Mouse (Mus musculus): ENCODE measurements around the gene Wdr37. TPM values are rescaled to one million over a fixed set of nuclear protein-coding genes. Genes with fewer than 3 reads are reported as not detected.

The Wdr37 gene
- polyA plus RNA-seq, 1 experiment: 4.1 TPM

DNA sequence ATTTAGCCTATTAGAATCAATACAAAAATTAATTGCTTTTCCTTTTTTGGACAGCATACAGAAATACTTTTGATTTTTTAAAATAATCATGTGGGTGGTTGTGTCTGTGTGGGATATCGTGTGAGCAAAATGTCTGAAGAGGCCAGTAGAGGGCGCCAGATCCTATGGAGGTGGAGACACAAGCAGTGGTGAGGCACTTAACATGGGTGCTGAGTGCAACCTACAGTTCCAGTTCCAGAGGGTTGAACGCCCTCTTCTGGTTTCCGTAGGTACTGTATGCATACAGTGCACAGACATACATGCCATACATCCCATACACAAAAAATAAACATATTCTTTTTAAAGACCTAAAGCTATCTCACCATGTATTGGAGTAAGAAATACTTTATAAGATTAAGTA lies 91.3 kb downstream of the Wdr37 start:
- no peak for DNase-seq (ENCODE audit: low read depth, low spot score)
- 47% methylated on average over 4 of the region's 4 CpGs for WGBS

DNA sequence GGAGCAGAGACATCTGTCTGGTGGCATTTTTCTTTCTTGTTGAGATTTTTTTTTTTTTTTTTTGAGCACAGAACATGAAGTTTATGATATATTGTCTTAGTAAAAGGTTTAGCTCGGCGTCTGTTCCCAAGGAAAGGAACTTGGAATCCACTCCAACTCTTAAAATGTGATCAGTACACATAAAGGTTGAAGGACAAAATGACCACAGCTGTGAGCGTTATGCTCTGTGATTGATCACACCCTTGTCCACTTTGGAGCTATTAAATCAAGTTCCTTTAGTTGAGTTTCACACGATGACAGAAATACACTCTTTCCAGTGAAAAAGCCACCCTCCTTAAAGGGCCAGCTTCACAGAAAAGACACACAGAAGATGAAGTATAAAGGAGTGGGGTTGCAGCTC lies 101.1 kb downstream of the Wdr37 start:
- WGBS: 46% methylated on average over 4 of the region's 4 CpGs
- DNase-seq (ENCODE audit: low read depth, low spot score): no peak

DNA sequence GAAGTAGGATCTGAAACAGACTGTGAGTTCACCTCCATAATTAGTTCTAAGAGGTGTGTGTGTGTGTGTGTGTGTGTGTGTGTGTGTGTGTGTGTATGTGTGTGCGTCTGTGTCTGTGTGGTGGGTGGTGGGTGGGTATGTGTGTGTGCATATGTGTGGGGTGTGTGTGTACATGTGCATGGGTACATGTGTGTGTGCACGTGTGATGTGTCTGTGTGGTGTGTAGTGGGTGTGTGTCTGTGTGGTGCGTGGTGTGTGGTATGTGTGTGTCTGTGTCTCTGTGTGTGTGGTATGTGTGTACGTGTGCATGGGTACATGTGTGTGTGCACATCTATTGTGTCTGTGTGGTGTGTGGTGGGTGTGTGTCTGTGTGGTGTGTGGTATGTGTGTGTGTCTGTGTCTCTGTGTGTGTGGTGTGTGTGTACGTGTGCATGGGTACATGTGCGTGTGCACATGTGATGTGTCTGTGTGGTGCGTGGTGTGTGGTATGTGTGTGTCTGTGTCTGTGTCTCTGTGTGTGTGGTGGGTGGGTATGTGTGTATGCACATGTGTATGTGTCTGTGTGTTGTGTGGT lies 102.0 kb downstream of the Wdr37 start:
- WGBS: 92% methylated on average over 7 of the region's 7 CpGs
- no peak for DNase-seq (ENCODE audit: low read depth, low spot score)

DNA sequence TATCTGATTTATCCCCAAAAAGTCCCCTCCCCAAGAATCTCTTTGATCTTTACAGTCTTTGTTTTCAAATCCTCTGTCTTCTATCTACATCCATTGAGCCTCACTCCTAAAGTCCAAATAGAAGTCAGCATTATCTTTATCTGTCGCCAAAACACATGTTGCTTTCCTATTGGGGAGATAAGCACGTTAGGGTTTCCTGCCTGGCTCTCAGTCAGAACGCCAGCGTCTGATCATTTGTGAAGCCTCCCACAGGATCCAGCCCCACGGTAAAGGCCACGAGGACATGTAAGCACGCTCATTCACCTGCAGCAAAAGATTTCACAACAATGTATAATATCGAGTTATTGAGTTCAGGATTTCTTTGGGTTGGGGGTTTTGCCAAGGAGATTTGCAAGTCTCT lies 110.8 kb downstream of the Wdr37 start:
- DNase-seq (ENCODE audit: low read depth, low spot score): no peak
- 56% methylated on average over 8 of the region's 8 CpGs for WGBS

Other genes with a start within 250 kb of the Wdr37 start
- gene Idi1, start 13.6 kb upstream of the Wdr37 start, polyA plus RNA-seq (2012; rRNA removed): 21.5 and 26.2 TPM in 2 replicates
- gene Gm9745, start 76.3 kb upstream of the Wdr37 start, polyA plus RNA-seq (2012; rRNA removed): not detected in 2 replicates
- gene Idi2, start 81.0 kb upstream of the Wdr37 start, polyA plus RNA-seq (2012; rRNA removed): not detected in 2 replicates
- gene Gtpbp4, start 124.2 kb upstream of the Wdr37 start, polyA plus RNA-seq (2012; rRNA removed): 6.2 and 7.8 TPM in 2 replicates
- gene Larp4b, start 222.0 kb upstream of the Wdr37 start, polyA plus RNA-seq (2012; rRNA removed): 18.9 and 23.8 TPM in 2 replicates